8 mouse cellular contexts compared by ENCODE assay signal in the genomic region with DNA sequence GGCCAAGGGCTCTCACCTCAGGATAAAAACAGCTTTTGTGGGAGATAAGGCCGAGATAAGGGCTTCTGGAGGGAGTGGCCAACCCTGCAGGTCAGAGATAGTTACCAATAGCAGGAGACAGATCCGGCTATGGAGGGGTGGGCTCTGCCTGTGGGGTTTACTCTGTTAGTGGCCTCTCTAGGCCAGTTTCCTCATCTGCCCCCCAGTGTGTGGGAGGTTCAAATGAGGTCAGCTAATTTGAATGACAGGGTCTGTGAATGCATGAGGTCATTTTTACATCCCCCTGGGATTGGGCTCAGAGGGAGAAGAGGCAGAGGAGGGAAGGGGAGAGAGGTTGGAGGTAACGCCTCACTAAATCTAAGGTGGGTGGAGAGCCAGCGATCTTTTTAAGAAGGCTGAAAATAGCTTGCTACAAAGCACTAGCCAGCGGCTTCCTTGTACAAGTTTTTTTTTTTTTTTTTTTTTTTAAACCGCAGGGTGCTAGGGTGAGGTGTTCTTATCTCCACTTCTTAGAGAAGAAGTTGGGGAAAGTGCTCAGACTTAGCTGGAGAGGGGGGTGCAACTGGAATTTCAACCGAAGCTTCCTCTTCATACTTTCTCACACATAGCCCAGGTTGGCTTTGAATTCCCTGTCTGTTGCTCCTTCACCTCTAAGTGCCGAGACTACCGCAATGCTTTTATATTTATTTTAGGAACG. TPM values are rescaled to one million over a fixed set of nuclear protein-coding genes. Genes with fewer than 3 reads are reported as not detected.
DNase-seq lines count a peak whose midpoint lies in the region; ATAC-seq lines count a peak whose summit lies in the region.

No protein-coding gene starts in this region.

- no peak overlapping the region for H3K27ac ChIP-seq in kidney, embryonic 14.5 days (ENCODE audit: low read depth, low read length)
- H3K27ac ChIP-seq in embryonic facial prominence, embryonic 13.5 days, result no peak overlapping the region
- no peak overlapping the region for H3K27ac ChIP-seq in limb, embryonic 12.5 days
- H3K27ac ChIP-seq in neural tube, embryonic 15.5 days (replicated peaks), result no peak overlapping the region

- H3K4me2 ChIP-seq in kidney, embryonic 14.5 days (replicated peaks; ENCODE audit: low read depth, low read length), result peak overlapping the region; percentile 50
- peak overlapping the region; percentile 58 for H3K4me2 ChIP-seq in embryonic facial prominence, embryonic 13.5 days
- H3K4me2 ChIP-seq in limb, embryonic 12.5 days, result peak overlapping the region; percentile 50
- H3K4me2 ChIP-seq in neural tube, embryonic 15.5 days, result peak overlapping the region; percentile 56

- H3K9ac ChIP-seq in kidney, embryonic 14.5 days (ENCODE audit: low read depth, low read length), result peak overlapping the region; percentile 28; the same call in 1 of the 2 replicates
- 0 out of 2 replicates have a peak overlapping the region, but pooled peaks have one; percentile 12 for H3K9ac ChIP-seq in embryonic facial prominence, embryonic 13.5 days
- H3K9ac ChIP-seq in limb, embryonic 12.5 days (replicated peaks), result no peak overlapping the region
- no peak overlapping the region for H3K9ac ChIP-seq in neural tube, embryonic 15.5 days (replicated peaks)

- H3K36me3 ChIP-seq in kidney, embryonic 14.5 days (ENCODE audit: control insufficient read depth, insufficient read depth, low read length), result no peaks in the 10 kb centered on the region
- no peaks in the 10 kb centered on the region for H3K36me3 ChIP-seq in embryonic facial prominence, embryonic 13.5 days
- H3K36me3 ChIP-seq in limb, embryonic 12.5 days, result no peaks in the 10 kb centered on the region
- H3K36me3 ChIP-seq in neural tube, embryonic 15.5 days, result no peaks in the 10 kb centered on the region

- peak; percentile 47 for ATAC-seq in kidney, embryonic 14.5 days (ENCODE audit: low FRiP score, low TSS enrichment)
- 0 out of 2 replicates have a peak, but pooled peaks have one; percentile 2 for ATAC-seq in embryonic facial prominence, embryonic 13.5 days (ENCODE audit: insufficient number of reproducible peaks, insufficient read depth, low FRiP score, low TSS enrichment, low read depth)
- no peak for ATAC-seq in limb, embryonic 12.5 days (ENCODE audit: insufficient number of reproducible peaks, insufficient read depth, low FRiP score, low TSS enrichment, low read depth)
- peak; percentile 32; the same call in 1 of the 2 replicates for ATAC-seq in neural tube, embryonic 15.5 days (ENCODE audit: low FRiP score)

- no peak for DNase-seq in kidney, adult 8-10 months
- DNase-seq in spleen, adult 18-20 months, result no peak
- no peak for DNase-seq in ovary, adult 18-20 months (ENCODE audit: low spot score)
- DNase-seq in cerebellum, postnatal 14 days, result no peak

- peaks cover 7% of the 10 kb centered on the region for H3K27me3 ChIP-seq in kidney, embryonic 14.5 days (ENCODE audit: control insufficient read depth, insufficient read depth, low read length)
- H3K27me3 ChIP-seq in embryonic facial prominence, embryonic 13.5 days, result peaks cover 37% of the 10 kb centered on the region
- H3K27me3 ChIP-seq in limb, embryonic 12.5 days, result peaks cover 68% of the 10 kb centered on the region
- peaks cover 4% of the 10 kb centered on the region; the same call in 1 of the 2 replicates for H3K27me3 ChIP-seq in neural tube, embryonic 15.5 days (replicated peaks)

- whole genome bisulfite sequencing in kidney, embryonic 14.5 days, result 5% methylated on average over 10 of the region's 10 CpGs
- 3% methylated on average over 10 of the region's 10 CpGs for WGBS in embryonic facial prominence, embryonic 13.5 days
- WGBS in limb, embryonic 12.5 days, result 4% methylated on average over 10 of the region's 10 CpGs
- 5% methylated on average over 10 of the region's 10 CpGs for WGBS in neural tube, embryonic 15.5 days

- no peaks in the 10 kb centered on the region for H3K9me3 ChIP-seq in kidney, embryonic 14.5 days (ENCODE audit: control insufficient read depth, low read length)
- 0 out of 2 replicates have a peak, but pooled peaks cover 4% of the 10 kb centered on the region for H3K9me3 ChIP-seq in embryonic facial prominence, embryonic 13.5 days
- no peaks in the 10 kb centered on the region for H3K9me3 ChIP-seq in limb, embryonic 12.5 days
- H3K9me3 ChIP-seq in neural tube, embryonic 15.5 days (replicated peaks), result no peaks in the 10 kb centered on the region

- no peaks in the 10 kb centered on the region for H3K4me1 ChIP-seq in kidney, embryonic 14.5 days (ENCODE audit: control insufficient read depth, insufficient read depth, low read length)
- peaks cover 5% of the 10 kb centered on the region; the same call in 1 of the 2 replicates for H3K4me1 ChIP-seq in embryonic facial prominence, embryonic 13.5 days
- H3K4me1 ChIP-seq in limb, embryonic 12.5 days (replicated peaks), result peaks cover 16% of the 10 kb centered on the region; the same call in 1 of the 2 replicates
- H3K4me1 ChIP-seq in neural tube, embryonic 15.5 days, result peaks cover 23% of the 10 kb centered on the region

- H3K4me3 ChIP-seq in kidney, embryonic 14.5 days (ENCODE audit: low read length), result peak overlapping the region; percentile 21
- H3K4me3 ChIP-seq in embryonic facial prominence, embryonic 13.5 days, result peak overlapping the region; percentile 30
- peak overlapping the region; percentile 26 for H3K4me3 ChIP-seq in limb, embryonic 12.5 days (replicated peaks)
- peak overlapping the region; percentile 19 for H3K4me3 ChIP-seq in neural tube, embryonic 15.5 days (replicated peaks)

RNA-seq across cellular contexts. Expression of gene Wwc1, which starts 20.4 kb away (rescaled TPM):
- polyA plus RNA-seq in kidney, embryonic 14.5 days (2014; fragmentation: Nextera tagmentation; extraction: Ambion mirVana), result 5.0 and 9.5 TPM in 2 replicates
- polyA plus RNA-seq in embryonic facial prominence, embryonic 13.5 days (2015; fragmentation: Nextera tagmentation; extraction: Ambion mirVana), result 3.5 and 4.8 TPM in 2 replicates
- 3.5 and 5.3 TPM in 2 replicates for polyA plus RNA-seq in limb, embryonic 12.5 days (2016; fragmentation: Nextera tagmentation; extraction: Ambion mirVana)
- polyA plus RNA-seq in neural tube, embryonic 15.5 days (2015; fragmentation: Nextera tagmentation; extraction: Ambion mirVana), result 4.6 and 7.0 TPM in 2 replicates

Comparison
In these comparisons a context has a peak if more than half of its experiments do, and no peak if none do; other contexts are left out.
1. H3K9ac ChIP-seq: peak in kidney, embryonic 14.5 days (single experiment) and embryonic facial prominence, embryonic 13.5 days (single experiment); none in limb, embryonic 12.5 days (single experiment) and neural tube, embryonic 15.5 days (single experiment).
2. Peak in every context shown above with its lines, with median percentiles within 50 percentile points of each other: H3K4me2 ChIP-seq and H3K4me3 ChIP-seq.